Mouse (Mus musculus) ES-Bruce4 (cell line): ENCODE results near the gene Olfr1419. TPM values are rescaled to one million over a fixed set of nuclear protein-coding genes. Genes with fewer than 3 reads are reported as not detected.
"Not testable (repeated sequence)": the region's sequence is repeated elsewhere in the genome, so short reads cannot be mapped to it uniquely, and the experiment has no call there.

Experiments used
- H3K27ac ChIP-seq: 2 replicates; pipeline ENCODE4 v1.5.1; 2012; ENCODE audit warnings: low read length, inconsistent platforms; ENCODE audit not compliant: insufficient read depth
- H3K27me3 ChIP-seq: 2 replicates; pipeline ENCODE4 v1.6.1; 2012; ENCODE audit warnings: mild to moderate bottlenecking, low read length, inconsistent platforms; ENCODE audit not compliant: control insufficient read depth, poor library complexity, insufficient read depth, severe bottlenecking
- H3K36me3 ChIP-seq: 2 replicates; pipeline ENCODE4 v1.6.1; 2012; ENCODE audit warnings: inconsistent platforms, mild to moderate bottlenecking, low read length, moderate library complexity; ENCODE audit not compliant: control insufficient read depth, poor library complexity, insufficient read depth, severe bottlenecking
- H3K4me1 ChIP-seq: one replicate; pipeline ENCODE4 v1.8.1; 2011; ENCODE audit warnings: low read length; ENCODE audit not compliant: control insufficient read depth, insufficient read depth
- H3K4me3 ChIP-seq: 2 replicates; pipeline ENCODE4 v1.5.1; 2011; ENCODE audit warnings: low read depth, mild to moderate bottlenecking, low read length
- H3K9ac ChIP-seq: 2 replicates; pipeline ENCODE4 v1.6.1; 2012; ENCODE audit warnings: low read depth, mild to moderate bottlenecking, inconsistent platforms; ENCODE audit not compliant: poor library complexity, severe bottlenecking
- H3K9me3 ChIP-seq: replicated peaks from 2 replicates; pipeline ENCODE4 v1.6.1; 2012; ENCODE audit warnings: mild to moderate bottlenecking, low read length, inconsistent platforms; ENCODE audit not compliant: control insufficient read depth, poor library complexity, insufficient read depth, severe bottlenecking
- CTCF ChIP-seq: IDR thresholded peaks from one replicate; pipeline ENCODE4 v1.8.1; 2011; ENCODE audit warnings: low read depth, low read length
- EP300 ChIP-seq: IDR thresholded peaks from 2 replicates; pipeline ENCODE4 v1.6.1; 2011; ENCODE audit warnings: low read depth, low read length; ENCODE audit not compliant: insufficient read depth
- POLR2A ChIP-seq: IDR thresholded peaks from one replicate; pipeline ENCODE4 v1.8.1; 2011; ENCODE audit warnings: low read length; ENCODE audit not compliant: insufficient read depth
- polyA plus RNA-seq: library from polyadenylated mRNA; stranded (reverse); fragments of >200 nt; gene quantifications from 2 replicates; pipeline ENCODE4 v1.2.4, GENCODE M21; 2011; ENCODE audit warnings: low read depth; ENCODE audit not compliant: missing spikeins, insufficient read depth, insufficient read length

Olfr1419 gene
- polyA plus RNA-seq, 1 experiment, result not detected

- no peaks in the 10 kb centered on the region for H3K9me3 ChIP-seq
- peak overlapping the region; percentile 97 for H3K4me3 ChIP-seq
- H3K36me3 ChIP-seq, result peaks cover 11% of the 10 kb centered on the region
- H3K9ac ChIP-seq, result peak overlapping the region; percentile 56
- H3K27me3 ChIP-seq, result no peaks in the 10 kb centered on the region
- no peaks in the 10 kb centered on the region for H3K4me1 ChIP-seq
- peak overlapping the region; percentile 50 for H3K27ac ChIP-seq
- TF ChIP-seq CTCF (no peak), EP300 (no peak), POLR2A (no peak)
Measured at GRCm38 (mm10) chr19:11911603-11912002, 36.7 kb upstream of the Olfr1419 start.

GRCm38 (mm10) chr19:11911021-11911420, 36.1 kb upstream of the Olfr1419 start:
- no peak overlapping the region for H3K27ac ChIP-seq
- H3K36me3 ChIP-seq, result peaks cover 11% of the 10 kb centered on the region
- no peaks in the 10 kb centered on the region for H3K27me3 ChIP-seq
- TF ChIP-seq POLR2A (no peak), CTCF (no peak), EP300 (no peak)
- H3K4me1 ChIP-seq, result no peaks in the 10 kb centered on the region
- peak overlapping the region; percentile 97 for H3K4me3 ChIP-seq
- no peaks in the 10 kb centered on the region for H3K9me3 ChIP-seq
- H3K9ac ChIP-seq, result peak overlapping the region; percentile 56

GRCm38 (mm10) chr19:11886265-11886664, 11.4 kb upstream of the Olfr1419 start, which contains the start of gene Olfr1420:
Gene Olfr1420 (plus strand): TSS chr19:11886565.
- H3K36me3 ChIP-seq, result no peaks in the 10 kb centered on the region
- H3K27me3 ChIP-seq, result peaks cover 1% of the 10 kb centered on the region
- TF ChIP-seq POLR2A (no peak), CTCF (no peak), EP300 (no peak)
- H3K27ac ChIP-seq, result no peak within 1 kb of the TSS
- no peak within 1 kb of the TSS for H3K9ac ChIP-seq
- H3K4me3 ChIP-seq, result no peak within 1 kb of the TSS
- no peaks in the 10 kb centered on the region for H3K4me1 ChIP-seq
- H3K9me3 ChIP-seq, result no peaks in the 10 kb centered on the region

DNA sequence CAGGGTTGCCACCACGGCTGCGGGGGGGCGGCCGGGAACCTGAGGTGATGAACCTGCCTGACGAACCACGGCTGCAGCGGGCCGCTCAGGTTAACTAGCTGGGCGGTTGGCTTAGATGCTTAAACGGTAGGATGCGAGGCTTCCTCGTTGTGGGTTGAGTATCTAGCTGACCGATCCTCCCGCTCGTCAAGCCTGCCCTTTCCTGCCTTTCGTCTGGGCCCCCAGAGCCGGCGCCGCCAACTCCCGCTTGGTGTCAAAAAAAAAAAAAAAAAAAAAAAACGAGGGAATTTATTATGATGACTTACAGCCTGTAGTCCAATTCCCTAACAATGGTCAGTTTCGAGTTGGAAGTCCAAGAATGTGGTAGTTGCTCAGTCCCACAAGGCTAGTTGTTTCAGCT, 3.5 kb upstream of the Olfr1419 start:
- H3K9me3 ChIP-seq, H3K4me1 ChIP-seq, H3K36me3 ChIP-seq, H3K27ac ChIP-seq, H3K27me3 ChIP-seq: not testable (repeated sequence)
- 0 out of 2 replicates have a peak overlapping the region, but pooled peaks have one; percentile 18 for H3K9ac ChIP-seq
- H3K4me3 ChIP-seq, result 0 out of 2 replicates have a peak overlapping the region, but pooled peaks have one; percentile 10

DNA sequence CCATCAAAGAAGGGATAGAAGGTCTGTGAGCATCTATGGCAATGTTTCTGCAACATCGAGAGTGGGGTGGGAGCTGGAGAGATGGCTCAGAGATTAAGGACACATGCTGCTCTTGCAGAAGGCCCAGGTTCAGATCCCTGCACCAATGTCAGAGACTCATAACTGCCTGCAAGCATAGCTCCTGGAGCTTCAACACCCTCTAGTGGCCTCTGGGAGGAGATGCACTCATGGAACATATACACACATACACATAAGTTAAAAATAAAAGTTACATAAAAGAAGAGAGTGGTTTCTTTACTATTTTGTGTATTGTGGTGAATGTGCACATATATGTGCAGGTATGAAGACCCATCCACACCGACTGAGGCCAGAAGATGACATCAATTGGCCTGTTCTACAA, 7.1 kb downstream of the Olfr1419 start:
- no peaks in the 10 kb centered on the region for H3K36me3 ChIP-seq
- no peak overlapping the region for H3K9ac ChIP-seq
- TF ChIP-seq EP300 (no peak), POLR2A (no peak), CTCF (peak; percentile 37)
- no peaks in the 10 kb centered on the region for H3K4me1 ChIP-seq
- H3K27ac ChIP-seq, result no peak overlapping the region
- H3K9me3 ChIP-seq, result no peaks in the 10 kb centered on the region; the same call in 1 of the 2 replicates
- H3K27me3 ChIP-seq, result no peaks in the 10 kb centered on the region
- no peak overlapping the region for H3K4me3 ChIP-seq

- Histone ChIP-seq H3K36me3 (no peaks in the 10 kb centered on the region), H3K9ac (no peak within 1 kb of the TSS), H3K27me3 (no peaks in the 10 kb centered on the region), H3K4me1 (no peaks in the 10 kb centered on the region), H3K4me3 (no peak within 1 kb of the TSS), H3K27ac (no peak within 1 kb of the TSS), H3K9me3 (no peaks in the 10 kb centered on the region; the same call in 1 of the 2 replicates)
- TF ChIP-seq CTCF, result no peak
- TF ChIP-seq EP300, result no peak
- no peak for TF ChIP-seq POLR2A
Measured at GRCm38 (mm10) chr19:11860966-11861365, 13.9 kb downstream of the Olfr1419 start, which contains the start of gene Olfr1418. Gene Olfr1418 (minus strand): TSS chr19:11861066.
